Mouse (Mus musculus): Measurements from ENCODE around the gene Arhgef2.
A peak's percentile ranks its signal among the peaks of the same experiment; 100 is the strongest.
"Not testable (repeated sequence)": the region's sequence is repeated elsewhere in the genome, so short reads cannot be mapped to it uniquely, and the experiment has no call there.

Gene Arhgef2

DNA sequence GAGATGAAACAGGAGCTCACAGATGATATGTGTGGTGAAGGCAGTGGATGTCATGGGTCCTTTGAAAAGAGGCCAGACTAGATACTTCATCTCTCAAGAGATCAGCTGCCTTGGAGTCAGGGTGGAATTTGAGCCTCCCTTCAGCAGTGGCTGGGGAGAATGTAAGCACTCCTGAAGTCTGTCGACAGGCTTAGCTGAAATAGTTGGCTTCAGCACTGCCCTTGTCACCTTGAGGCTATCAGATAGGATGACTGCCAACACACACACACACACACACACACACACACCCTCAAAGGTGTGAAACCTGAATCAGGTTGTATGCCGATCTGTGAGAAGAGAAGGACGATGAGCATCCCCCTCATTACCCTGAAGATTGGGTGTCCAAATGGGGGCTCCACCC lies 14.7 kb upstream of the Arhgef2 start:
- no peak for DNase-seq (ENCODE audit: low spot score in 2 of 2)

DNA sequence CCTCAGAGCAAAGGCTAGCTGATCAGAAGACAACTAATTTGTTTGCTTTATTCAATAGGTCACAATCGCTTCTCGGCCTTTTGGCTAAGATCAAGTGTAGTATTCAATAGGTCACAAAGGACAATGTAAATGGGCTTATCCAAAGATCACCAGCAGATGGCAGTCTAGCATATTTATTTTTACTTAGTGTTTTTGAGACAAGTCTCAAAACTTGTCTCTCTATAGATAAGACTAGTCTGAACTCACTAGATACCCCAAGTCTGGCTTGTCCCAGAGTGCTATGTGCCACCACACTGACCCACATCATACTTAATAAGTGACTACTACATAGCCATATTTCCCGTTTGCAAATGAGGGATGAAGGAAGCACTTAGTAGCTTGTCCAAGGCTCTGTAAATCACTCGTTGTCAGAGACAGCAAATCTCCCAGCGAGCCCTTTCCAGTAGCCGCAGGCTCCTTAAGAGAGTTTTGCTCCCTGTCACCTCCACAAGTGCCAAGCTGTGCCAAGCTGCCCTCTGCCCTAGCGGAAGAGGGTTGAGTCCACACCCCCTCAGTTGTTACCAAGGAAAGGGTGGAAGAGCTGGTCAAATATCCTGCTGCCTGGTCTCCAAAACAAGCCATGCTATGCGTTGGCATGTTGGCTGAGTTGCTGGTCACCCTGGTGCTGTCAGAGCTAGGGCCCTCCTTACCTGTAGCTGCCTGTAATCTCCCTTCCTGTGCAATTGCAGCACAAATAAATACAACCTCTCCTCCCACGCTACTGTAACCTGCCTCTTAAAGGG lies 13.6 kb upstream of the Arhgef2 start:
- DNase-seq (ENCODE audit: low spot score in 2 of 2) = peak in 1 of 2 experiments; percentile 66

DNA sequence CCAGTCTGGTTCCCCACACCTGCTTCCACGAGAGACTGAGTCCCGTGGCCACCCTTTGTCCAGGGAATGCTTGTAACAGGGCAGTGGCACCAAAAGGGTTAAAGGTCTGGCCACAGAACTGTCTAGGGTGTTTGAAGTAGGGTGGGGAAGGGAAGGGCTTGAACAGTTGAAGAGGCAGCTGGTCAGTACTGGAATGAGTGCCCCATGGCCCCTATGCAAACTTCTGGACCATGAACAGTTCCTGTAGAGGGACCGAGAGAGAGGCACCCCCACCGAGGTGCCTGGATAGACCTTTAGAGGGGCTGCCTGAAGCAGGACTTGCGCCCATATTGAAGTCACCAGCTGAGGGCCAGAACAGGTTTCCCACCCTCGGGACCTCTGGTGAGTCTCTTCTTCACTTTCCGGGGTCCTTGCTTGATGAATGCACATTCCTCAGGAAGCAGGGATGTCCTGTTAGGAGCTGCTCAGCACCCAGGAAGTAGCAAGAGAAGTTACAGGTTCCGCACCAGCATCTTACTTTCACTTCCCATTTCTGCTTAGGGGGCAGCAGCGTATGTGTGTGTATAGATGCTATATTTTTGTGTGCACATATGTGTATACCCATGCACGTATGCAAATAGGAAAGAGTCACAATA lies 12.7 kb upstream of the Arhgef2 start:
- DNase-seq (ENCODE audit: low spot score in 2 of 2) = peak in 1 of 2 experiments; percentile 32

DNA sequence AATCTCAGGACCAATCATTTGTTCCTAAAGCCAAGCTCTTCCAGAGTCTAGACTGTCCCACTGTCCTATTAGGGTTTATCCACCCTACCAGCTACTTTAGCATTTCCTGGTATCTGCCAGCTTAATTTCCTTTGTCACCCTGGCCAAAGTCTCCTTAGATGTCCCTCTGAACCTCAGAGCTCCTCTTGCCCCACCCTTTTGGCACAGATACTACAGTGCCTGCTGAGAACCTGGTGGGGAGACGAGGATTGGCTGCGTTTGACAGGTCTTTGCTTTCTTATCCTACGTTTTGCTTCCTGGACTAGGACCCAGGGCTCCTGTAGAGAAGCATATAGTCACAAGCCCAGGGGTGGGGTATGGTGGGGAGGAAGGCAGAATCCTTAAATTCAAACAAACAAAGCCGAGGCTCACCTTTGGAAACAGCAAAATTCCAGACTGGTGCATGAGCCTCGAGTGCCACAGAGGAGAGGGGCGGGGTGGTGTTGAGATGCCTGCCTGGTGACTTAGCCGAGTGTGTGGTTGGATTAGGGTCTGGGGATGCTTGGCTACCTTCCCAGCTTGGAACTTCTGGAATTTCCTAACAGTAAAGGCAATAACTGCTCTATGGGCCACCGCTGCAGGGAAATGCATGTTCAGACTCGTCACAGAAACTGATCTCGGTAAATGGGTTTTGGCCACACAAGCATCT lies 11.7 kb upstream of the Arhgef2 start:
- no peak for DNase-seq (ENCODE audit: low spot score in 2 of 2)

DNA sequence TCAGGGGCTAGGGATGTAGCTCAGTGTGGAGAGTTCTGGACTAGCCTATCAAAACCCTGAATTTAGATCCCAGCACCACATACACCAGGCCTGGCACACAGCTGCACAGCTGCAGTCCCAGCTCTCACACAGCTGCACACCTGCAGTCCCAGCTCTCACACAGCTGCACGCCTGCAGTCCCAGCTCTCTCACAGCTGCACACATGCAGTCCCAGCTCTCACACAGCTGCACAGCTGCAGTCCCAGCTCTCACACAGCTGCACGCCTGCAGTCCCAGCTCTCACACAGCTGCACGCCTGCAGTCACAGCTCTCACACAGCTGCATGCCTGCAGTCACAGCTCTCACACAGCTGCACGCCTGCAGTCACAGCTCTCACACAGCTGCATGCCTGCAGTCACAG lies 9.2 kb upstream of the Arhgef2 start:
- not testable (repeated sequence) for DNase-seq (ENCODE audit: low spot score in 2 of 2)

DNA sequence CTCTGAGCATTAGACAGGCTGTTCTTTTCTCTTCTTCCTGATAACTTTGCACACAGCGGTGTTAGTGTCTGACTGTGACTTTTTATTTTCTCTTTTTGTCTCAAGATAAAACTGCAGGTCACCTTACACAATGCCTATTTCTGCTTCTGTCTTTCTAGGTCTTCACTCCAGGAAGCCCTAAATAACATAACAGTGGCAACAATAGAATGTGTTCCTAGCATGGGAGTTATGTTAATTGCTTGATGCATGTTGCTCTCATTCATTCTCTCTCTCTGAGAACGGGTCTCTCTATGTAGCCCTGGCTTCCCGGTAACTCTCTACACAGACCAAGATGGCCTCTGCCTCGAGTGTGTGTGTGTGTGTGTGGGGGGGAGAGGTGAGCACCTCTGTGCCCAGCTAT lies 3.3 kb upstream of the Arhgef2 start:
- DNase-seq (ENCODE audit: low spot score in 2 of 2) = no peak

DNA sequence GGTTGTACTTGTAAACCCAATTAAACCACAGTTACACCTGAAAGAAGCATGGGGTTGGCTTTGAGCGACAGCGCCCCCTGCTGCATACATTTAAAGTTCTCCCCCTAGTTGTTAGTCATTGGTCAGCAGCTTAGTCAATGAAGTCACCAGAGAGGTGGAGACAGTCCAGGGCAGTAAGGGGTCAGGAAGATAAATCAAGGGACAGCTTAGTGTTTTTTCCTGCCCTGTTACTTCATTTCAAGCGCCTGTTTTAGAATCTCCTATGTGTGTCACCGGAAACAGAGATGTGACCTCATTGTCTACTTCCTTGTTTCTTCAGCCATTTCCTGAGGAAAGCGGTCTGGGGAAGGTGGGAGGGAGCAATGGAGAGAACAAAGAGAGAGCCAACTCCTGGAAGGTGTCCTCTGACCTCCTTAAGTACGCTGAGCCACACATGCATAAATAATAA lies 2.0 kb upstream of the Arhgef2 start:
- peak in 1 of 2 experiments; percentile 78 for DNase-seq (ENCODE audit: low spot score in 2 of 2)

DNA sequence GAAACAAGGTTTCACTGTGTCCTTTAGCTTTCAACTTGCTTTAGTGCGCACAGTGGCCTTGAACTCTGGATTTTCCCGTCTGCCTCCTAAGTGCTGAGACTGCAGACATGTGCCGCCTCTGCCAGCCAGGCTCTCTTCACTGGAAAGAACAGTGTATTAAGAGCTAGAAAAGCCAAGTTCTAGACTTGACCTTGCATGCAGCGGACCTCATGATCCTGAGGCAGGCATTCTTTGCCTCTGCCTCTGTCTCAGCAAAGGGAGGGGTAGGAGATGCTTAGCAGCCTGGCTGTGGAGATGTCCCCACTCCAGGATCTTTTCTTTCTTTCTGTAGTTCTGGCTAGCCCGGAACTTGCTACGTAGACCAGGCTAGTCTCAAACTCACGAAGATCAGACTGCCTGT lies 903 bp upstream of the Arhgef2 start:
- DNase-seq (ENCODE audit: low spot score in 2 of 2) = no peak

DNA sequence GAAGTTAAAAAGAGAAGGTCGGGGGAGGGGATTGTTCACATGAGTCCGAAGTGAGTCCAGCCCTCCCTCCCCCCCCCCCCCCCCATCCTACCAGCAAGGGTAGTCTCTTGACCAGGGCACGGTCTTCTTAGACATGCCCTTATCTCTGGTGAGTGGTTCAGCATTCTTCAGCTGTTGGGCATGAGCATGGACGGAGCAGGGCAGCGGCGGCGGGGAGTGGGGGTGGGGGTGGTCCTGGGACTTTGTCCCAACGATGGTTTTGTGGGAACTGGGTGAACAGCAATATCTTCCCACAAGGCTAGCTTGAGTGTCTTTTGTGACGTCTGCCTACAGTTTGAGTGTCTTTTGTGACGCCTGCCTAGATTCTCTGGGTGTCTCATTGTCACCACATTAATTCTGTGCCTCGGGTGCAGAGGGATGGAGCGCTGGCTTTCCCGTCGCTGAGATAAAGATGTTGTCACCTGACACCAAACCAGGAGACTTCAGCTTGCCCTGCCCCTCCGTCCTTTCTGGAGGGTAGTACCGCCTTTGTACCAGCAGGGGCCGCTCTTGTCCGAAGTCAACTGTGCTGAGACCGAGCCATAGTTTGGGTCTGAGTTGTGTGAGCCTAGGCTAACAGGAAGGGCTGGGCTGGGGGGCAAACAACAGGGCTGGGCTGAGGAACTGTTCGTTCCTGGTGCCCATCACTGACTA lies 1.4 kb downstream of the Arhgef2 start:
- DNase-seq (ENCODE audit: low spot score in 2 of 2) = peak; percentile 76 to 90

DNA sequence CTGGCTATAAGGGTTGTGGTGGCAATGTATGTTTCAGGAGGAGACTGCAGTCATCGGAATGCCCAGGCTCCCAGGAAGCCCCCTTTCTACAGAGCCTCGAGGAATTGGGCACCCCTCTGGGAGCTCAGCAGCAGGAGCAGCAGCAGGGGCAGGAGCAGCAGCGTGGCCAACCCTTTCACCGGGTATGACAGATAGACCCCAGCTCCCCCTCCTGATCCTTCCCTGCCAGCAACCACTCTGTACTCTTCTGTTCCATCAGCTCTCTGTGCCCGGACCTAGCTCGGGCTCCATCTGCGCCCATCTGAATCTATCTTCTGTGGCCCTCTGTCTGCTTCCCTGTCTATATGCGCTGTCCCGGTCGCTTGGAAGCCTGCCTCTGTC lies 2.0 kb downstream of the Arhgef2 start:
- DNase-seq (ENCODE audit: low spot score in 2 of 2) = no peak

DNA sequence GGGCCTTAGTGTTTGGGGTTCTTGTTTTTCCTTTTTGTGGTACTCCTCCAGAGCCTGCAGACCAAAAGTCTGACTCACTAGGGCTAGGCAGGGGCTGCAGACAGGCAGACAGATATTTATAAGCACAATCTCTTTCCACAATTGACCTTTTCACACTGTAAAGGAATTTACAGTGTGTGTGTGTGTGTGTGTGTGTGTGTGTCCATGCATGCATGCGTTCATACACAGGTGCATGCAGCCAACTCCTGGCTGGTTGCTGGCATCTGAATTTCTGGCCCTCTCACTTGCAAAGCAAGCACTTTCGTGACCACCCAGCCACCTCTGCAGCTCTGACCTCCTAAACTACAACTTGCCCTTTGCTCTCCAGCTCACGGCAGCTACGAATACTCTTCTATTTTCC lies 3.3 kb downstream of the Arhgef2 start:
- no peak for DNase-seq (ENCODE audit: low spot score in 2 of 2)

DNA sequence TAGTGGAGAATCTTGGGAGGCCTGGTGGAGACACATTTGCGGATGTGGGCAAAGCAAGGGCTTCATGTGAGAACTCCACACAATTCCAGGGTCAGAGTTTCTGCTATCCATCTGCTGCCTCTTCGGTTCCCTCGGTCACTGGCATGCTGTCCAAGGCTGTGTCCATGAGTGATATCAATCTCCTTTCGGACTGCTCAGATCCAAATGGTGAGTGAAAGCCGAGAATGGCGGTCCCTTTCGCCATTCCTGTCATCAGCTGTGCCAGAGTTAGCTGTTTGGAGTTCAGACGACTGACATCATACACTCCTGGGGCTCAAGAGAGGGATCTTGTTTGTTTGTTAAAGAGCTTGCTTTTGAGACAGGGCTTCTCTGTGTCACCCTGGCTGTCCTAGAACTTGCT lies 8.7 kb downstream of the Arhgef2 start:
- no peak for DNase-seq (ENCODE audit: low spot score in 2 of 2)

DNA sequence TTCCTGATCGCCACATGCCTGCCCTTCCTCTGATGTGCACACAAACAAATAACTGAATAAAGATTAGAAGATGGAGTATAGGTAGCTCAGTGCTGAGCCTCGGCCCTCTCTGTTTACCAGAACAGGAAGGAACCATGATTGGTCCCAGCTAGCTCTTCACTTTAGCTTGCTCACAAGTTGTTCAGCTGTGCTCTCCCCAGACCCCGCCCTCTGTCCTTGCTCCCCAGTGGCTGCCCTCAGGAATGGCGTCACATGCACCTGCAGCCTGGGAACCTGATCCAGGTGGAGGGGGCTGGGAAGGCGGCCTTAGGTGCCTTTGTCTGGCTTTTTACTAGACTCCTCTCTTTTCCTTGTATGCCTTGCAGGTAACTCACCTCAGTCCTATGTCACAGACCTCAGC lies 9.4 kb downstream of the Arhgef2 start:
- no peak for DNase-seq (ENCODE audit: low spot score in 2 of 2)

DNA sequence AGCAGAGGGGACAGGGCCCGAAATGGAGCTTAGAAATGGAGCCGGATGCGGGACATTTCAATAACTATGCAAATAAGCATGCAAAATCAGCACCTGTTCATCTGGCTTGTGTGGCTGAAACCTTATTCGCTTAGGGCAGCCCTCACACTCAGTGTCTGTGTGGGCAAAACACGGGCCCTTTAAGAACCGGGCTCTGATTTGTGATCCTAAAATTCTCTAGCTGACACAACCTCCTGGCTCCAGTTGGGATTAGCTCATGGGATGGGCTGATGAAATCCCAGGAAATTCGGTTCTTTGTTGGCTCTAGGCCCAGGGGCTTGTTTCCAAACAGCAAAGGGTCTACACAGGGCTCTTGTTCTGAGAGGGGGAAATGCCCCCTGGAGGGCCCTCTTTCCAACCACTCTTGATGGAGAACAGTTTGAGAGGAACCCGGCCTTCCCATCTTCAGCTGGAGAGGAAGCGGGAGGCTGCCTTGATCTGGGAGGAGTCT lies 10.2 kb downstream of the Arhgef2 start:
- DNase-seq (ENCODE audit: low spot score in 2 of 2) = no peak

DNA sequence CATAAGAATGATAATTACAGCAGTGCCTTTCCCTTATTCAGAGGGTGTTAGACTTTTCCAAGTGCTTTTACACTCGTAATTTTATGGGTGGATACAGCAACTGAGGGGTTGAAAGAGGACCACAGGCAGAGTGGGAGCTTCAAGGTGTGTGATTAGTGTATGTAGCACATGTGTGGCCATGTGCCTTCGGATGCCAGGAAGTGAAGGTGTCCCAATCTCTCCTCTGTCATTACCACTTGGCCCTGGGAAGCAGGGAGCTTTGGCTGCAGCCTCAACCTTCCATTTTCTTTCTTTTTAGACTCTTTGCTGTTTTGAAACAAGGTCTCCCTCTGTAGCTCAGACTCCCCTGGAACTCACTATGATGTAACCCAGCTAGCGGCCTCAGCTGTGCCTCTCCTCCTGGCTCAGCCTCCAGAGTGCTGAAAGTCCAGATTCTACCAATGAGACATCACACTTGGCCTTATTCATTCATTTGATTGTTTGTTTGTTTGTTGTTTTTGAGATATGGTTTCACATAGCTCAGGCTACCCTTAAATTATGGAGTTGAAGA lies 11.3 kb downstream of the Arhgef2 start:
- DNase-seq (ENCODE audit: low spot score in 2 of 2) = no peak

DNA sequence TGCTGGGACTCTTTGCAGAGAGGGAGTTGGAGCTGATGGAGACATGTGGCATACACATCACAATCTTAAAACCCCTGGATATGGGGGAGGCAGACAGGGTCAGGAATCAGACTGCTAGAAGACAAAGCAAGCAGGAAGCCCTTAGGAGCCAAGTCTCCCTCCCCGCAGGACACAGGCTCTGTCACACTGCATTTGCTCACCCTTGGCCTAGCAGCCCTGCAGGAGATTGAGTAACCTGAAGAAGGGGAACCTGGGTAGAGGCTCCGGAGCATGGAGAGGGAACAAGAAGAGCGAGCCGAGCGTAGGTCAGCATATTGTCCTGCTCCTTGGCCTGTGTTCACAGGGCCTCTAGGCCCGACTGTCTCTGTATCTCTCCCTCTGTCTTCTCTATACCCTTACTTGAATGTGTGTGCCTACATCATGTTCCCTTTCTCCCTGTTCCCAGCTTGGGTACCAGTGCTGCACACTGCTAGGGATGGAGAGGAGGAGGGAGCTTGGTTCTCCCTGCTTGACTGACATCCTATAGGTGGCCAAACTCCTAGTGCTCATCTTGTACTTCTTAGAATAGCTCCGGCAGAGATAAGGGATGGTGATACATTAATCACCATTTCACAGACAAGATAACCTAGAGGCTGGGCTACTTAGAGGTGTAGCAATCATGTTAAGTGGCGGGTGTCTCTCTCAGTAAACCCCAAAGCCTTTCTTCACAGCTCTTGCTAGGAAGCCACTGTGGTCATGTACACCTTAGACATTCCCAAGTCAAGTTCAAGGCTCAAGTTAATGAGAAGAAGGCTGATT lies 12.5 kb downstream of the Arhgef2 start:
- no peak for DNase-seq (ENCODE audit: low spot score in 2 of 2)

DNA sequence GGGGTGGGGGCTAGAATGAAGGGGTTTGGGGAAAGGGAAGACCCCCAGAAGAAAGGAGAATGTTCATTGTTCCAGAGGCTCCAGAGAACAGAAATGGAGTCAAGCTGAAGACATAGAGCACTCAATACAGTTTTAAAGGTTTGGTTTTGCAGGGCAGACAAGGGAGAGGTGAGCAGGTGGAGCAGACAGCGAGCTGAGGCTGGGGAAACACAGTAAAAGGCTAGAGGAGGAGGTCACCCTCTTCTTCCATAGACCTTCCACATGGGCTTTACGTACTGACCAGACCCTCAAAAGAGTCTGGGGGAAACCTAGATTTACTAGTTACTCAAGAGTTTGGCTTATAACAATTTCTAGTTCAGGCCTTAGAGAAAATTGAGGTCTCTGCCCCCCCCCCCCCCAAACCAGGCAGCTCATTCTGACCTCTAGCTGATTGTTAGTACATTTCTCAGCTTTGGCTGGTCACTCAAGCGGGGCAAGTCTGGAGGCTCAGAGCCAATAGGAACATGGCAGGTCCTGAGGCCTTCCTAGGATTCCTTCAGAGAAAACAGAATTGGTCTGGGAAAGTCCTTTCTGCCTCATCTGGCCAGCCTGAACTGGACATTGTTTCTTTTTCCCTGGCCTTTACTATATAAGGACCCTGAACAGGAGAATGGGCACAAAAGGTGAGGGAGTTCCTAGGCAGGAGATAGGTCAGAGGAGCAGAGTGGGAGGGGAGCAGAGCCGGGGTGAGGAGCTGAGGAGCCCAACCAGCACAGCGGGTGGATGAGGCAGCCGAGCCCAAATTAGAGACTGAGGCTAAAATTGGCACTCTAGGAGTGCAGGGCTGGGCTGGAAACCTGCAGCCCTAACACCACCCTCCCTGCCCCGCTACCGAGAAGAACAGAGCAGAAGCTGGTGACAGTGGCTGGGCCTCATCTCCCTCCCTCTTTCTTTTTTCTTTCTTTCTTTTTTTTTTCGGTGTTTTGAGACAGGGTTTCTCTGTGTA lies 13.6 kb downstream of the Arhgef2 start:
- no peak for DNase-seq (ENCODE audit: low spot score in 2 of 2)

DNA sequence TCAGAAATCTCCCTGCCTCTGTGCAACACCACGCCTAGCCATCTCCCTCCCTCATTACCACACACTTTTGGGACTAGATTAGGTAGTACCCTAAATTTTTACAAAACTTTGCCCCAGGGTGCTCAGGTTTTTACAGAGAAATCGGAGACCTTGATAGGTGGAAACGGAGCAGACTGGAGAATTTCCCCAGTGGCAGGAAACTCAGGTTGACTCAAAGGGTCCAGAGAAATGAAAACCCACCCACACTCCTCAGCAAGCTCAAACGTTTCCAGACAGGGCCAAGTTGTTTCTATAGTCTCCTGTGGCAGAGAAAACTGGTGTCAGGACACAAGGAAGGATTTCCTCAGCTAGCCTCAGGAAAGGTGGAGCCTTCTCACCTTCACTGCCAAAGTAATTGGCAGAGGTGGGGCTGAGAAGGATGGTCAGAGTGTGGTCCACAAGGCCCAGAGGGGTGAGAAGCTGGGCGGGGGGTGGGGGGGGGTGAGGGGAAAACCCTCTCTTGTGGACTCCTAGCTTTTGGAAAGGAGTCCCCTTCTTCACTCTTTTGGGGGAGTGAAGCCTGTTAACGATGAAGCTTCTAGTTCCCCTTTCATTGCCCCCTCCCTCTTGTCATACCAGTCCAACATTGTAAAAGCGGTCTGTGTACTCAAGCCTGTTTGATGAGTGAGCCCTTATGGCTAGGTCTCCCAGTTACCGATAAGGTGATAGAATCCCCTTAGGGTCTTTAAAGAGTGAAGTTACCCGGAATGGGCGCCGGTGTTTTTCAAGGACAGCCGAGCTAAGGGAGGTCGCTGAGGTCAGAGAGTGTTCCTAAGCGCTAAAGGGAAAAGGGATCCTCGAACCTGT lies 14.6 kb downstream of the Arhgef2 start:
- no peak for DNase-seq (ENCODE audit: low spot score in 2 of 2)

Data from thymus, postnatal 10 days (tissue).